7 mouse cellular contexts compared by ENCODE assay signal in genomic region chr5:36696504-36697300, GRCm38 (mm10). TPM values are rescaled to one million over a fixed set of nuclear protein-coding genes. Genes with fewer than 3 reads are reported as not detected.
A peak's percentile ranks its signal among the peaks of the same experiment; 100 is the strongest.
DNase-seq lines count a peak whose midpoint lies in the region; ATAC-seq and TF ChIP-seq lines count a peak whose summit lies in the region.

No protein-coding gene starts in this region.

- no peak for TF ChIP-seq CTCF in embryonic fibroblast, embryonic 13.5 days (IDR thresholded peaks at IDR 0.05; ENCODE audit: borderline replicate concordance, insufficient read depth, low read length)
- TF ChIP-seq CTCF in hindbrain, postnatal 0 days (IDR thresholded peaks at IDR 0.05; ENCODE audit: low read depth): no peak
- no peak for TF ChIP-seq CTCF in liver, embryonic 14.5 days (IDR thresholded peaks at IDR 0.05; ENCODE audit: low read depth)

- H3K27ac ChIP-seq in embryonic fibroblast, embryonic 13.5 days (ENCODE audit: insufficient read depth, low read length): no peak overlapping the region
- H3K27ac ChIP-seq in hindbrain, postnatal 0 days: peak overlapping the region; percentile 90; the same call in 1 of the 2 replicates
- H3K27ac ChIP-seq in liver, embryonic 14.5 days: peak overlapping the region; percentile 15

- no peaks in the 10 kb centered on the region for H3K9me3 ChIP-seq in hindbrain, postnatal 0 days (ENCODE audit: low read length)
- H3K9me3 ChIP-seq in liver, embryonic 14.5 days (ENCODE audit: control insufficient read depth, low read length): no peaks in the 10 kb centered on the region

- TF ChIP-seq EP300 in liver, embryonic 14.5 days (IDR thresholded peaks at IDR 0.05; ENCODE audit: low read depth): no peak

- H3K9ac ChIP-seq in hindbrain, postnatal 0 days (replicated peaks; ENCODE audit: low read length): peak overlapping the region; percentile 90; the same call in 1 of the 2 replicates
- 0 out of 2 replicates have a peak overlapping the region, but pooled peaks have one; percentile 93 for H3K9ac ChIP-seq in liver, embryonic 14.5 days (replicated peaks)

- H3K27me3 ChIP-seq in hindbrain, postnatal 0 days (ENCODE audit: insufficient read depth, low read length): no peaks in the 10 kb centered on the region
- H3K27me3 ChIP-seq in liver, embryonic 14.5 days (ENCODE audit: control insufficient read depth, insufficient read depth, low read length): no peaks in the 10 kb centered on the region

- DNase-seq in right cerebral cortex, postnatal 4 days: peak; percentile 10
- DNase-seq in right cerebral cortex, adult 18-20 months: no peak
- DNase-seq in hindbrain, postnatal 0 days (ENCODE audit: low spot score): peak; percentile 13
- DNase-seq in liver, embryonic 14.5 days (ENCODE audit: low read depth in 3 of 3, low spot score in 3 of 3): no peak

- H3K4me1 ChIP-seq in embryonic fibroblast, embryonic 13.5 days (ENCODE audit: control insufficient read depth, insufficient read depth, low read length): peaks cover 14% of the 10 kb centered on the region
- 0 out of 2 replicates have a peak, but pooled peaks cover 4% of the 10 kb centered on the region for H3K4me1 ChIP-seq in hindbrain, postnatal 0 days (ENCODE audit: insufficient read depth, low read length)
- H3K4me1 ChIP-seq in liver, embryonic 14.5 days (replicated peaks; ENCODE audit: control insufficient read depth in 2 of 2, insufficient read depth in 2 of 2, low read length in 1 of 2): peaks cover 30 to 48% of the 10 kb centered on the region in 2 experiments

- WGBS in hindbrain, postnatal 0 days: 76% methylated on average over 11 of the region's 11 CpGs
- 68% methylated on average over 11 of the region's 11 CpGs for WGBS in liver, embryonic 14.5 days (ENCODE audit: insufficient replicate concordance)

- peak overlapping the region; percentile 80 for H3K4me2 ChIP-seq in hindbrain, postnatal 0 days (ENCODE audit: low read depth, low read length)
- H3K4me2 ChIP-seq in liver, embryonic 14.5 days (ENCODE audit: low read depth): peak overlapping the region; percentile 82

- no peak for ATAC-seq in hindbrain, postnatal 0 days
- ATAC-seq in liver, embryonic 14.5 days (ENCODE audit: insufficient read depth): no peak
- ATAC-seq in activated CD4-positive, CD25-positive, alpha-beta regulatory T cell, adult 4 months: no peak
- no peak for ATAC-seq in granulocyte monocyte progenitor cell, adult 5-6 weeks (replicated peaks; ENCODE audit: poor library complexity, severe bottlenecking)

- peak; percentile 44 for TF ChIP-seq POLR2A in embryonic fibroblast, embryonic 13.5 days (IDR thresholded peaks at IDR 0.05; ENCODE audit: low read depth, low read length)

- H3K36me3 ChIP-seq in hindbrain, postnatal 0 days (ENCODE audit: insufficient read depth, low read length): no peaks in the 10 kb centered on the region
- H3K36me3 ChIP-seq in liver, embryonic 14.5 days (replicated peaks; ENCODE audit: control insufficient read depth, insufficient read depth, low read depth): peaks cover 3% of the 10 kb centered on the region; the same call in 1 of the 2 replicates

- no peak overlapping the region for H3K4me3 ChIP-seq in embryonic fibroblast, embryonic 13.5 days (ENCODE audit: insufficient read depth, low read length)
- peak overlapping the region; percentile 83 for H3K4me3 ChIP-seq in hindbrain, postnatal 0 days (ENCODE audit: low read length)
- peak overlapping the region; percentile 58 to 86; a peak in 3 of 4 replicates for H3K4me3 ChIP-seq in liver, embryonic 14.5 days (ENCODE audit: insufficient read depth in 1 of 2, low read depth in 2 of 2, low read length in 2 of 2)

RNA-seq across cellular contexts. Expression of gene D5Ertd579e, which starts 0.9 kb away (rescaled TPM):
- 56.7 and 56.9 TPM in 2 replicates for polyA plus RNA-seq in embryonic fibroblast, embryonic 13.5 days (2011; ENCODE audit: insufficient read length, low read depth, missing spikeins)
- 56.2 and 64.6 TPM in 2 replicates for total RNA-seq in hindbrain, postnatal 0 days (2014; rRNA removed)
- 31.0 and 32.2 TPM in 2 replicates for polyA plus RNA-seq in hindbrain, postnatal 0 days (2015; fragmentation: Nextera tagmentation; extraction: Ambion mirVana)
- 13.9 and 16.2 TPM in 2 replicates for polyA plus RNA-seq in liver, embryonic 14.5 days (2012; rRNA removed)
- polyA plus RNA-seq in liver, embryonic 14.5 days (2014; fragmentation: Nextera tagmentation; extraction: Ambion mirVana): 22.7 and 24.1 TPM in 2 replicates
- polyA plus RNA-seq in activated CD4-positive, CD25-positive, alpha-beta regulatory T cell, adult 4 months (2017; shearing (Covaris generic)): 10 to 100 TPM; 23.3 to 24.1 TPM
- 20.5 and 20.9 TPM in 2 replicates for total RNA-seq in granulocyte monocyte progenitor cell, adult 5-6 weeks (2014; fragmentation: Nextera tagmentation)
- total RNA-seq in granulocyte monocyte progenitor cell, adult 5-6 weeks (2017): 14.2 and 23.8 TPM in 2 replicates

RNA-seq across cellular contexts. Expression of gene Bloc1s4, which starts 51.7 kb away (rescaled TPM):
- polyA plus RNA-seq in embryonic fibroblast, embryonic 13.5 days (2011; ENCODE audit: insufficient read length, low read depth, missing spikeins): 9.3 and 11.4 TPM in 2 replicates
- total RNA-seq in hindbrain, postnatal 0 days (2014; rRNA removed): 19.7 and 29.1 TPM in 2 replicates
- polyA plus RNA-seq in hindbrain, postnatal 0 days (2015; fragmentation: Nextera tagmentation; extraction: Ambion mirVana): 28.9 and 32.0 TPM in 2 replicates
- 10.6 and 10.9 TPM in 2 replicates for polyA plus RNA-seq in liver, embryonic 14.5 days (2012; rRNA removed)
- 11.9 and 14.4 TPM in 2 replicates for polyA plus RNA-seq in liver, embryonic 14.5 days (2014; fragmentation: Nextera tagmentation; extraction: Ambion mirVana)
- polyA plus RNA-seq in activated CD4-positive, CD25-positive, alpha-beta regulatory T cell, adult 4 months (2017; shearing (Covaris generic)): 1 to 10 TPM in 1 of 2 experiments, under 1 TPM in 1; 0.95 to 1.6 TPM
- total RNA-seq in granulocyte monocyte progenitor cell, adult 5-6 weeks (2014; fragmentation: Nextera tagmentation): 5.2 and 10.2 TPM in 2 replicates
- total RNA-seq in granulocyte monocyte progenitor cell, adult 5-6 weeks (2017): 17.1 and 20.9 TPM in 2 replicates

Comparison
In these comparisons a context has a peak if more than half of its experiments do, and no peak if none do; other contexts are left out.
1. DNase-seq: peak in right cerebral cortex, postnatal 4 days (single experiment) and hindbrain, postnatal 0 days (single experiment); none in right cerebral cortex, adult 18-20 months (single experiment) and liver, embryonic 14.5 days (0 of 3).